Mouse (Mus musculus) heart, adult 2 months (tissue): ENCODE results near the gene Cd300ld.

Source experiments
- CTCF ChIP-seq: fragments of 200-600 bp; IDR thresholded peaks from 2 replicates; pipeline ENCODE4 v1.8.1; 2022; ENCODE audit warnings: antibody characterized with exemption, mild to moderate bottlenecking, moderate library complexity
- EP300 ChIP-seq: fragments of 200-500 bp; IDR thresholded peaks from 2 replicates; pipeline ENCODE4 v1.6.1; 2011; ENCODE audit warnings: low read depth, low read length, control low read depth; ENCODE audit not compliant: insufficient read depth
- POLR2A ChIP-seq: fragments of 200-500 bp; IDR thresholded peaks from 2 replicates; pipeline ENCODE4 v1.6.1; 2011; ENCODE audit warnings: mild to moderate bottlenecking, low read depth, low read length, control low read depth; ENCODE audit not compliant: insufficient read depth

GRCm38 (mm10) chr11:114981866-114982265, 7.9 kb downstream of the Cd300ld start:
- TF ChIP-seq CTCF (no peak), POLR2A (no peak), EP300 (no peak)
